Mouse (Mus musculus) liver, embryonic 14.5 days (tissue): Measurements from ENCODE around the gene Ddc. TPM values are rescaled to one million over a fixed set of nuclear protein-coding genes. Genes with fewer than 3 reads are reported as not detected.
A peak's percentile ranks its signal among the peaks of the same experiment; 100 is the strongest.

Experiments
- ATAC-seq: fragments of 200-750 bp; cut with Nextera tagmentation; 2 replicates; pipeline ENCODE4 v1.8.0; 2017; ENCODE audit warnings: moderate number of reproducible peaks, mild to moderate bottlenecking, moderate library complexity; ENCODE audit not compliant: insufficient read depth
- DNase-seq, 3 experiments: peaks; one replicate each; pipeline ENCODE4 v3.0.0-alpha.2; 2012 to 2013; ENCODE audit warnings: low read depth in 3 of 3, low spot score in 3 of 3
- H3K27ac ChIP-seq: fragments of 300-500 bp; sonication (generic); 2 replicates; pipeline ENCODE4 v1.5.1; 2014; ENCODE audit warnings: moderate library complexity, mild to moderate bottlenecking, control low read depth, inconsistent platforms
- H3K27me3 ChIP-seq: fragments of 300-500 bp; sonication (generic); 2 replicates; pipeline ENCODE4 v1.6.1; 2014; ENCODE audit warnings: mild to moderate bottlenecking, low read length, moderate library complexity; ENCODE audit not compliant: control insufficient read depth, insufficient read depth
- H3K36me3 ChIP-seq: fragments of 300-500 bp; sonication (generic); replicated peaks from 2 replicates; pipeline ENCODE4 v1.6.1; 2014; ENCODE audit warnings: low read depth; ENCODE audit not compliant: control insufficient read depth, insufficient read depth
- H3K4me1 ChIP-seq, 2 experiments: fragments of 200-500 bp in 1 of 2; fragments of 300-500 bp in 1 of 2; sonication (generic) in 1 of 2; replicated peaks; 2 replicates each; pipeline ENCODE4 v1.6.1; 2012 to 2014; ENCODE audit warnings: antibody characterized with exemption in 1 of 2, inconsistent platforms in 1 of 2, low read length in 1 of 2; ENCODE audit not compliant: control insufficient read depth in 2 of 2, insufficient read depth in 2 of 2
- H3K4me2 ChIP-seq: fragments of 300-500 bp; sonication (generic); 2 replicates; pipeline ENCODE4 v1.6.1; 2014; ENCODE audit warnings: low read depth, mild to moderate bottlenecking, control low read depth, moderate library complexity
- H3K4me3 ChIP-seq, 2 experiments: fragments of 200-500 bp in 1 of 2; fragments of 300-500 bp in 1 of 2; sonication (generic) in 1 of 2; 2 replicates each; pipeline ENCODE4 v1.5.1; 2012 to 2014; ENCODE audit warnings: low read depth in 2 of 2, low read length in 2 of 2, mild to moderate bottlenecking in 2 of 2, control low read depth in 1 of 2, inconsistent platforms in 1 of 2, moderate library complexity in 1 of 2; ENCODE audit not compliant: insufficient read depth in 1 of 2
- H3K9ac ChIP-seq: fragments of 300-500 bp; sonication (generic); replicated peaks from 2 replicates; pipeline ENCODE4 v1.6.1; 2014; ENCODE audit warnings: mild to moderate bottlenecking, control low read depth, moderate library complexity
- H3K9me3 ChIP-seq: fragments of 300-500 bp; sonication (generic); 2 replicates; pipeline ENCODE4 v1.6.1; 2016; ENCODE audit warnings: low read length, mixed read lengths; ENCODE audit not compliant: control insufficient read depth
- CTCF ChIP-seq: IDR thresholded peaks from 2 replicates; pipeline ENCODE4 v1.5.1; 2016; ENCODE audit warnings: antibody characterized with exemption, low read depth, control low read depth
- EP300 ChIP-seq: IDR thresholded peaks from 2 replicates; pipeline ENCODE4 v1.6.1; 2016; ENCODE audit warnings: antibody characterized with exemption, low read depth
- WGBS: fragments of 180-500 bp; shearing (Covaris S2); extraction: QIAGEN DNeasy Blood & Tissue Kit; methylation state at CpG from one replicate; pipeline ENCODE4 v1.1.7; 2014; ENCODE audit not compliant: insufficient replicate concordance; 5-methylcytosine and 5-hydroxymethylcytosine counted together
- polyA plus RNA-seq, 2 experiments: library from polyadenylated mRNA; depleted of rRNA in 1 of 2; stranded (reverse) in 1 of 2; unstranded in 1 of 2; fragments of >200 nt; fragmentation: Nextera tagmentation in 1 of 2; extraction: Ambion mirVana in 1 of 2; gene quantifications; 2 replicates each; pipeline versions ENCODE4 v1.2.1 to v1.2.3; 2012 to 2014

Gene Ddc
- polyA plus RNA-seq, 2 experiments: 4.3 to 7.4 TPM

DNA sequence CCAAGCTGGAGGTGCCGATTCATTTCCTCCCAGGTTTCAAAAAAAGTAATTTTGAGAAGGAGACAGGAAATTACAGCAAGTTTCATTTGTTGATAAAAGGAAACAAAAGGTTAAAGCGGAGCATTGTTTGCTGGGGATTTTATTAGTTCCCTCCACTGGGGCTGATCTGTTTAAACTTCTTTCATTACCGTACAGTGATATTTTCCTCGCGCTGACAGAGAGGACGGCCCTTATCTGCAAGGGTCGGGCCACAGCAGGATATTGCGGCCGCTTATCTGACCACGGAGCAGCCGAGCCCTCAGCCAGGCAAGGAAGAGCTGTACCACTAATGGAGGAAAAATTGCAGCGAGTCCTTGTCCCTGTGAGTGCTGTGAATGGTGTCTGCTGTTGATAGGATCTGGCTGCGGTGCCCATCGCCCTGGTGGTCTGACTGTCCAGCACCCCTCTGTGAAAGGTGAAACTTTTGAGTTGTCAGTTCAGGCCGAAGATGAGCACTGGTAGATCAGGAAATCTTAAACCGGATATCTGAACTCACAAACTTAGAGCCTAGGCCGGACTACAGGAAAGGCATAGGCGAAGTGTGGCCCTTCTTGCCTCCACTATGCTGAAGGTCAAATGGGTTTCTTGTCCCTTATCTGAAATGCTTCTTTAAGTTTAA is 61.1 kb downstream of the Ddc start:
- Histone ChIP-seq H3K27me3 (no peaks in the 10 kb centered on the region; the same call in 1 of the 2 replicates), H3K27ac (peak overlapping the region; percentile 85), H3K9ac (peak overlapping the region; percentile 65), H3K4me3 (peak overlapping the region; percentile 42 to 55), H3K9me3 (no peaks in the 10 kb centered on the region), H3K4me1 (peaks cover 86 to 87% of the 10 kb centered on the region in 2 experiments), H3K36me3 (no peaks in the 10 kb centered on the region), H3K4me2 (peak overlapping the region; percentile 95)
- TF ChIP-seq CTCF (peak; percentile 3; the same call in 1 of the 2 replicates), EP300 (peak; percentile 87)
- 2% methylated on average over 18 of the region's 18 CpGs for WGBS
- ATAC-seq (peak; percentile 84), DNase-seq (peak; percentile 73 to 75 (median 74))

DNA sequence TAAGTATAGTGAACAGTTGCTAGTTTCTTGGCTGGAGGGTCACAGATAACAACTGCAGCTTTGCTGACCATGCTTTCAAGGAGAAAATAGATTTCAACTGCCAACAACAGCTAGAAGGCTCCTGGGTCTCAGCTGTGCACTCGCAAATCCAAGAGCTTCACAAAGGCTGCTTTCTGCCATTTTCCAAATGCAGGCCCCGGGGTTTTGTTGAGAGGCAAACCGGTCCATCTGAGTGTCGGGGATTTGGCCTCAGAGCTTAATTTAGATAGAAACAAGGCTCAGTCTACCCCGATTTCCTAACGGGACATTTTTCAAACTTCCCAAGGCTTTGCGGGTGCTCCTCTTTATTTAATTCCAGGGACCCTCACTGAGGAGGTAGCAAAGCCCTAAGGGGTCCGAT is 61.7 kb downstream of the Ddc start:
- 11% methylated on average over 8 of the region's 8 CpGs for WGBS
- H3K4me3 ChIP-seq: peak overlapping the region; percentile 42 to 55
- peak overlapping the region; percentile 85 for H3K27ac ChIP-seq
- H3K9me3 ChIP-seq: no peaks in the 10 kb centered on the region
- peak overlapping the region; percentile 65 for H3K9ac ChIP-seq
- peak; percentile 14; the same call in 1 of the 2 replicates for ATAC-seq
- H3K27me3 ChIP-seq: no peaks in the 10 kb centered on the region; the same call in 1 of the 2 replicates
- peak overlapping the region; percentile 95 for H3K4me2 ChIP-seq
- TF ChIP-seq EP300 (0 out of 2 replicates have a peak, but pooled peaks have one; percentile 32), CTCF (no peak)
- no peak for DNase-seq
- no peaks in the 10 kb centered on the region for H3K36me3 ChIP-seq
- peaks cover 80 to 82% of the 10 kb centered on the region in 2 experiments for H3K4me1 ChIP-seq

DNA sequence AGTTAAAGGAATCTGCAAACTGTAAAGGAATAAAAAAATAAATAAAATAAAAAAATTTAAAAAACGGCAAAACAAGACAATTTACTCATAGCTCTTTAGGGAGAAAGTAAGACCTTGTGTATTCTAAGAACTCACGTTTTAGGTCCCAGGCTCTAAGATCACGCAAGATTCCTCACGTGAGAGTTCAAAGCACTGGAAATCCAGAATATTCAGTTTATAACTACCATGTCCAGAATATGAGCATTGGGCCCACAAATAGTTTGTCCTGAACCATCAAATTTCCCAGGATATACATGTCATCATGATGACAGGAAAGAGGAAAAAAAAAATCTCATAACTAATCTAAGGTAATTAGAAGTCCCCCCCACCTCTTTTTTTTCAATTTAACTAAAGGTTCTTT is 62.2 kb downstream of the Ddc start:
- Histone ChIP-seq H3K27ac (peak overlapping the region; percentile 85), H3K4me2 (peak overlapping the region; percentile 95), H3K9ac (peak overlapping the region; percentile 65), H3K9me3 (no peaks in the 10 kb centered on the region), H3K36me3 (no peaks in the 10 kb centered on the region), H3K4me1 (peaks cover 77 to 79% of the 10 kb centered on the region in 2 experiments), H3K27me3 (no peaks in the 10 kb centered on the region; the same call in 1 of the 2 replicates), H3K4me3 (peak overlapping the region in 1 of 2 experiments; percentile 55; a peak in 1 of 4 replicates)
- ATAC-seq (no peak), DNase-seq (no peak)
- WGBS: 40% methylated on average over 4 of the region's 4 CpGs
- no peak for TF ChIP-seq CTCF
- no peak for TF ChIP-seq EP300

DNA sequence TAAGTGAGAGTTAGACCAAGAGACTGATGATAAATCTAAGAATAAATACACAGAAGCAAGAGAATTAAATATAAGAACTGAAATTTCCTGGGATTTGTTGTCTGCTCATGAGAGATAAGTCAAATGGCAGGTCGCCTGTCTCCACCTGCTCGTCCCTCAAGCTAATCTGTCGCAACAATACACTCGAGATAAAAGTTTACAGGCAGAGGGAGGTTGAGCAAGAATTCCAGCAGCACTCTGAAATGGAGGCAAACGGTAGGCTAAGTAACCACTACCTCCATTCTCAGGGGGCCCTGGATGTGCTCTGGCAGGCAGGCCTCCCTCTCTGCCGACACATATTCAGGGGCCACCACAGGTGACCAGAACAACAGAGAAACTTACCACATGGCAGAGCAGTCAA is 62.6 kb downstream of the Ddc start:
- H3K9ac ChIP-seq: peak overlapping the region; percentile 43
- DNase-seq: peak; percentile 68 to 81 (median 72)
- 3% methylated on average over 6 of the region's 6 CpGs for WGBS

DNA sequence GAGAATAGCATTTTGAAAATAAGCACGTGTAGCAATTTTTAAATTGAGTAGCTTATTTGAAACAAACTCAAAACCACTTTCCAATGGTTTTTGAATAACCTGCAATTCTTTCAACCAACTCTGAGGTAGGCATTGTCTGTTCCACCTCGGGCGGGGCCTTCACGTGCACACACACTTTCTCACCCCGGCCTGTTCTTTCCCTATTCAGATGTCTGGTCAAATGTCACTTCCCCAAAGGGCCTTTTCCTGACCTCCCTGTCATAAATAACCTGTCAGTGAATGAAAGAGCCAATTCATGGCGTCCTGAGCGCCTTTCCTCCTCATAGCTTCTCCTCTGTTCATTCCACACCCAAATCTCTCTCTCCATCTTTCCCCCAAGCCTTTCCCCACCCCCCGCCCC is 64.8 kb downstream of the Ddc start:
- no peaks in the 10 kb centered on the region for H3K36me3 ChIP-seq
- H3K27ac ChIP-seq: no peak overlapping the region; the same call in 1 of the 2 replicates
- ATAC-seq: no peak
- H3K4me3 ChIP-seq: no peak overlapping the region
- H3K9me3 ChIP-seq: no peaks in the 10 kb centered on the region
- DNase-seq: no peak
- TF ChIP-seq EP300: no peak
- TF ChIP-seq CTCF: no peak
- no peak overlapping the region; the same call in 1 of the 2 replicates for H3K9ac ChIP-seq
- WGBS: 25% methylated on average over 8 of the region's 8 CpGs
- H3K4me1 ChIP-seq: peaks cover 53 to 67% of the 10 kb centered on the region in 2 experiments
- H3K27me3 ChIP-seq: peaks cover 15% of the 10 kb centered on the region
- H3K4me2 ChIP-seq: no peak overlapping the region

More for the DNA sequence above, 62.6 kb downstream of the Ddc start:
- H3K36me3 ChIP-seq: no peaks in the 10 kb centered on the region
- 0 out of 4 replicates have a peak overlapping the region, but pooled peaks of 1 of the 2 experiments have one; percentile 1 for H3K4me3 ChIP-seq
- ATAC-seq: peak; percentile 60
- TF ChIP-seq EP300 (peak; percentile 89), CTCF (no peak)
- no peaks in the 10 kb centered on the region; the same call in 1 of the 2 replicates for H3K27me3 ChIP-seq
- peaks cover 73 to 75% of the 10 kb centered on the region in 2 experiments for H3K4me1 ChIP-seq
- peak overlapping the region; percentile 85 for H3K27ac ChIP-seq
- no peaks in the 10 kb centered on the region for H3K9me3 ChIP-seq
- H3K4me2 ChIP-seq: peak overlapping the region; percentile 95
